Mouse (Mus musculus) G1E-ER4 (cell line): ENCODE results near the gene Bcl2l1. TPM values are rescaled to one million over a fixed set of nuclear protein-coding genes. Genes with fewer than 3 reads are reported as not detected.

Experiments used
- GATA1 ChIP-seq: IDR thresholded peaks from one replicate; pipeline ENCODE4 v1.8.0; 2012; ENCODE audit warnings: low read length, inconsistent platforms
- polyA plus RNA-seq: library from polyadenylated mRNA; stranded (reverse); fragments of >175 nt; gene quantifications from 2 replicates; pipeline ENCODE4 v1.2.3, GENCODE M21; 2012

The Bcl2l1 gene
- polyA plus RNA-seq, 1 experiment: 53.0 TPM

DNA sequence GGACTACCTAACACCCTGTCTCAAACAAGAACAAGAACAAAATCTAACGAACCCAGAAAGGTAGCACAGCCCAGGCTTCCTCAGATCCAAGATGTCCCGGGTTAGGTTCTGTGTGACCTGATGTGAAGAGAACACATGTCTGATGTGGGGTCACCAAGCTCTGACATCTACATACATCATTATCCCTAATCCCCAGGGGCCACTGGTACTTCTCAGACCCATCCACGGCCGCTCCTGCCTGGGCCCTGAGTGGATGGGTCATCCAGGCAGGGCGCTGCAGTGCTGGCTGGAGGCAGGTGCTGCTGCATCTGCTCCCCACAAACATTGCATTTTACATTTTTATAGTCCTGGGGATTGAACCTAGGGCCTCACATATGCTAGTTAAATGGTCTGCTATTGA is 91.0 kb downstream of the Bcl2l1 start:
- no peak for TF ChIP-seq GATA1

DNA sequence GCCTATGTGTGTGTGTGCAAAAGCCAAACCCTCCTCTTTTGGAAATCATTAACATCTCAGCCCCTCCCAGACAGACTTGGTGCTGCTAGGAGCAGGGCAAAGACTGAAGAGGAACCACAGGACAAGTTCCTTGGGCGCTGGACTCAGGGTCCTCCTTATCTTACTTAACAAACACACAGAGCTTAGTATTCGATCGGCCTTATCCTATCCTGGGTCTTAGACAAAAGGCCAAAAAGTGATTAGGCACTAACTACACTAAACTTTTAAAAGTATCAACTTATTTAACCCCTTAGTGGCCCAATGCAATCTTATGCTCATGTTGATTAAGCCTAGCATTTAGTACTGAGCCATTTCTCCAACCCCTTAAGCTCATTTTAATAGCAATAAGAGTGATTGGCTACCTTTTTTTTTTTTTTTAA is 91.7 kb downstream of the Bcl2l1 start:
- TF ChIP-seq GATA1: peak; percentile 87

DNA sequence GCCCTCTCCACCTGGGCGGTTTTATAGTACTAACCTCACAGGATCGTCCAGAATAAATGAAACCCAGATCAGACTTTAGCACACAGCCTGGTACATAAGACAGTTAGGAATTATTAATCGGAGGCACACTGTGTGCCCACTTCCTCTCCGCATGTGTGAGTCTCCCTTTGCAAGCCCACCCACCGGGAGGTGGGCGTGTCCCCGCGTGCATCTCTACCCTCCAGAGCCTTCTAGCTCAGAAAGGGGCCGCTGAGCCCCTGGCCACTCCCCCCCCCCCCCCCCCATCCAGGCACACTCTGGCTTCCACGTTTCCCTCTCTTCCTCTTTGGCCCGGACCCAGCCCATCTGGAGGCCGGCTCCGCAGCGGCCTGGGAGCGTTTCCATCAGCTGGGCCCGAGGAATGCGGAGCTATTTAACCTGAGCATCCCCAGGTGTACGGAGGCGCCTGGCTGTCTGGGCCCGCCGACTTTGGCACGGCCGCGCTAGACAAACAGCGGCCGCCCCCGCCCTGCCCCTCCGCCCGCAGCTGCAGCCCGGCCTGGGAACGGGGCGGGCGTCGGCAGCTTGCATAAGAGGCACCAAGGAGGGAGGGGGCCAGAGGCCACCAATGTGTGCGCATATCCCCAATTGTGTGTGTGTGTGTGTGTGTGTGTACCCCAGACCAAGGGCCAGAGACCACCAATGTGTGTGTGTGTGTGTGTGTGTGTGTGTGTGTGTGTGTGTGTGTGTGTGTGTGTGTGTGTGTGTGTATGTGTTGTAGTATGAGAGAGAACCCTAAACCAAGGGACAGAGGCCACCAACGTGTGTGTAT is 92.3 kb downstream of the Bcl2l1 start:
- TF ChIP-seq GATA1: no peak

DNA sequence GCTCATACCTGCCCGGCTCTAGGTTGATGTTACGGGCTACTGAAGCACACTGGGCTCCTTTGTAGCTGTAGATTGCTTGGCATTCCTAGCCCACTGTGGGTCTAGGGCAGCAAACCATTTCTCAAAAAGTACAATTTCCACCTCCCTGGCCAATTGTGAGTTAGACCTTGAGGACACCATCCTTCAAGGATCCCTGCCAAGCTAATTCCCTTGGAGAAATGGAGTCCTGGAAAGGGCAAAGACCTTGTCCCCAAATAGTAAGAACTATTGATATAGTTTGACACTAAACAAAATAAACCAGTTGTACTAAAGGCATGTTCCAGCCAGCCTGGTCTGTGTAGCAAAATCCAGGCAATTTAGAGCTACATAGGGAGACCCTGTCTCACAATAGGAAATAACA is 93.2 kb downstream of the Bcl2l1 start:
- no peak for TF ChIP-seq GATA1

DNA sequence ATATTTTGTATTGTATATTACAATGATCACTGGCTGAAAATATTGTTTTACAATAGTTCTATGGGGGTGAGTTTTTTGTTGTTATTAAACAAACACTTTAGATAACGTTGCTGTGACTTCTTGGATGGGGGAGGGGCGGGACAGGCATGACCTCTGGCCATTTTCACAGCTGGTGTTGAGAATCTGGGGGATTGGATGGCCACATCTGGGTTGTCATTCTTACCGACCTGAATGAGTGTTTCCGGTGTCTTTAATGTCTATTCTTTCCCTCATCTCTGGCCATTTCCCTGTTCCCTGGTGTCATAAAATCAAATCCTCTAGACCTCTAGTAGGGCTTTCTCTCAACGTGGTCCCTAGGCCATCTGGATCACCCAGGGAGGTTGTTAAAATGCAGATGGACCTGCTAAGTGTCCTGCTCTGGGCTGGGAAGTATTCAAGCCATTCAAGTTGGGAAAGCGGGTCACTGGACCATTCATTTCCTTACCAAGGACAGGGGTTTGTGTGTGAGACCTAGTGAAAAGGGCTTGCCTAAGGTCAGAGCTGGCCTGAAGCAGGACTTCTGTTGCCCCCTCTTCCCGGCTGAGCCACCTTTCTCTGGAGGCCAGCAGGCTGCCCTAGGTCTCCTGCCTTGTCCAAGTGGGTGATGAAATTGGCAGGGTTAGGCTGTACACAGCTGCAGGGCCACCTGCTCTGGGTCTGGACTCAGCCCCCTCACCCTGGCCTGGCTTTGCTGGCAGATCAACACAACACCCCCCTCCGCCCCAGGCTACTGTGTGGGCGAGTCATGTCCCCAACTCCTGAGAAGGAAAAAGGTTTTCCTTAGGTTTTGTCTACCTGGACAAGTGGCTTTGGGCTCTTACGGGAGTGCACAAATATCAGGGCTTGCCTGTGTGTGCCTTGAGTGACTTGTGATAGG is 94.0 kb downstream of the Bcl2l1 start:
- TF ChIP-seq GATA1: no peak

DNA sequence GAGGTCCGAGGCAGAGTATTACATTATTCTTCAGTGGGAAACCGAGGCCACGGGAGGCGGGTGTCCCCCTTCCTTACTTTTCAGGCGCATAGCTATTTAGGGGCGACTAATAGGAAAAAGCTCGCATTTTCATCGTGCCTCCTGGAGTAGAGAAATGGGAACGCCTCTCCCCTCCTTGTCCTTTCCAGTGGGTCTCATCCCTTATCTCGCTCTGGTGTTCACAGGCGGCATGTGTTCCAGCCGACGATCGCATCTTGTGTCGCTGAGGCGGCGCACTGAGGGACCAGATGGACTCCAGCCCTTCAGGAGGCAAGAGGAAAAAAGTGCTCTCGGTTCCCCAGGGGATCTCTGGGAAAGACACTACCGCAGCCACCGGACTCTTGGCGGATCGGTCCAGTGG is 94.8 kb downstream of the Bcl2l1 start:
- TF ChIP-seq GATA1: no peak

DNA sequence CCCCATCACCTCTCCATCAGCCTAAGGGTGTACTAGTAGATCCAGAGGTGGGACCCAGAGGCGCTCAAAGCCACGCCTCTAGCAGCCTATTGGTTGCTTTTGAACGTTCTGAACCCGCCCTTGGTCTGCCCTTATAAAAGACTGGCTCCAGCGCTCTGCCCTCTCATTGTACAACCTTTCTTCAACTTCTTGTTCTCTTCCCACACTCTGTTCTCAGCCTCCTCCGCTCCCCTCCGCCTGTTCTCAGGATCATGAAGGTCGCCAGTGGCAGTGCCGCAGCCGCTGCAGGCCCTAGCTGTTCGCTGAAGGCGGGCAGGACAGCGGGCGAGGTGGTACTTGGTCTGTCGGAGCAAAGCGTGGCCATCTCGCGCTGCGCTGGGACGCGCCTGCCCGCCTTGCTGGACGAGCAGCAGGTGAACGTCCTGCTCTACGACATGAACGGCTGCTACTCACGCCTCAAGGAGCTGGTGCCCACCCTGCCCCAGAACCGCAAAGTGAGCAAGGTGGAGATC is 95.4 kb downstream of the Bcl2l1 start, which contains the start of gene Id1:
Gene Id1, plus strand, starts transcription at position 162 of the 512 bp plus-strand sequence.
- TF ChIP-seq GATA1: no peak

DNA sequence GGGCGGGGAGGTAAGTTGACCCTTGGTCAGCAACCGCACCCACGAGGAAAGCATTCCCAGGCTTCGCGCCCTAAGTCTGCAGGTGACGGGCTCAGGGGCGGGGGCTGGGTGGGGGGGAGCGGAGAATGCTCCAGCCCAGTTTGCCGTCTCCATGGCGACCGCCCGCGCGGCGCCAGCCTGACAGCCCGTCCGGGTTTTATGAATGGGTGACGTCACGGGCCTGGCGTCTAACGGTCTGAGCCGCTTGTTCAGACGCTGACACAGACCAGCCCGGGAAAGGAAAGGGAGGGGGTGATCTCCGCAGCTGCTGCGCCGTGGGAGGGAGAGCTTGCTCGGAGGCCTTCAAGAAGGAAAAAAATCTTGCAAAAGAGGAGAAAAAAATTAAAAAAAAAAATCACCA is 96.5 kb downstream of the Bcl2l1 start:
- TF ChIP-seq GATA1: no peak

DNA sequence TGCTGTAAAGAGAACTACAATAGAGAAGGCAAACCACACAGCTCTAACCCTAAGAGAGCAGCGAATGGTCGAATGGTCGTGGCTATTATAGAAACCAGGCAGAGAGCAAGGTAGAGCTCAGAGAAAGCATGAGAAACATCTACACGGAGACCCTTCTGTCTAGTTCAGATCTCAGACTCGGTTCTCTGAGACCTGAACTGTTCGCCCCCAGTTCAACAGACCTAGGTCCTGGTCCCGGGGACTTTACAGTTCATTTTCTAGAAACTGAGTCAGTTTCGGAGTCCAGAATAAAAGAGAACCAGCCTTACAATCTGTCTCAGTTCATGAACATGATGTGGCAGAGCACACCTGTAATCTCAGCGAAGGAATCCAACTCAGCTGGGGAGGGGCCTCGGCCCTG is 97.0 kb downstream of the Bcl2l1 start:
- no peak for TF ChIP-seq GATA1

DNA sequence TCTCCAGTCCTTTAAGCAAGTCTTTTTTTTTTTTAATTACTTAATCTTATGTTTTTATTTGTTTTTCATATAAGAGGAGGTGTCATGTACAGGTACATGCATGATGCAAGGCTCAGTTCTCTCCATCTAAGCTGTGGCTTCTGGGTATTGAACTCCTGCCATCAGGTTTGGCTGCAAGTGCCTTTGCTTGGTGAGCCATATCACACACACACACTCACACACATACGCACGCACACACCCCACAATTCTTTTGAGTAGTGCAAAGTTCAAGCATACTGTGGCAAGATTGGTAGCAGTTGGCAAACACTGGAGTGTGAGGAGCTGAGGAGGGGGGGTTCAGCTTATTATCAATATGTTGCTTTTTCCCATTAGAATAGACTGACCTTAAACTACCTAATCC is 98.3 kb downstream of the Bcl2l1 start:
- no peak for TF ChIP-seq GATA1

Other genes with a start within 250 kb of the Bcl2l1 start
- gene Defb45, start 232.3 kb downstream of the Bcl2l1 start, polyA plus RNA-seq: not detected in 2 replicates
- gene Defb36, start 227.4 kb downstream of the Bcl2l1 start, polyA plus RNA-seq: not detected in 2 replicates
- gene Defb25, start 208.7 kb downstream of the Bcl2l1 start, polyA plus RNA-seq: not detected in 2 replicates
- gene Rem1, start 204.8 kb downstream of the Bcl2l1 start, polyA plus RNA-seq: not detected in 2 replicates
- 60.8 and 72.1 TPM in 2 replicates for gene H13, start 162.3 kb downstream of the Bcl2l1 start, polyA plus RNA-seq
- gene Mcts2, start 144.7 kb downstream of the Bcl2l1 start, polyA plus RNA-seq: 1.6 and 2.6 TPM in 2 replicates
- 53.4 and 64.9 TPM in 2 replicates for gene Id1, start 95.5 kb downstream of the Bcl2l1 start, polyA plus RNA-seq
- gene Cox4i2, start 77.6 kb downstream of the Bcl2l1 start, polyA plus RNA-seq: not detected in 2 replicates
- 11.1 and 18.9 TPM in 2 replicates for gene Tpx2, start 16.2 kb upstream of the Bcl2l1 start, polyA plus RNA-seq
- gene Mylk2, start 79.6 kb upstream of the Bcl2l1 start, polyA plus RNA-seq: not detected in 2 replicates
- not detected in 2 replicates for gene Foxs1, start 101.5 kb upstream of the Bcl2l1 start, polyA plus RNA-seq
- gene Dusp15, start 120.0 kb upstream of the Bcl2l1 start, polyA plus RNA-seq: not detected in 2 replicates
- not detected in 2 replicates for gene Ttll9, start 130.8 kb upstream of the Bcl2l1 start, polyA plus RNA-seq
- gene Pdrg1, start 183.7 kb upstream of the Bcl2l1 start, polyA plus RNA-seq: 52.8 and 80.7 TPM in 2 replicates
- not detected in 2 replicates for gene Xkr7, start 200.1 kb upstream of the Bcl2l1 start, polyA plus RNA-seq
- gene Ccm2l, start 234.2 kb upstream of the Bcl2l1 start, polyA plus RNA-seq: not detected in 2 replicates